Mouse (Mus musculus) splenic B cell, adult 2 months (primary cell): ENCODE results near the gene Retreg3.
A peak's percentile ranks its signal among the peaks of the same experiment; 100 is the strongest.
"Not testable (repeated sequence)": the region's sequence is repeated elsewhere in the genome, so short reads cannot be mapped to it uniquely, and the experiment has no call there.

Experiments used
- DNase-seq: peaks from one replicate; pipeline ENCODE4 v3.0.0-alpha.2; 2011; ENCODE audit warnings: low read depth, low spot score
- H3K27me3 ChIP-seq: 2 replicates; pipeline ENCODE4 v1.6.1; 2012; ENCODE audit warnings: mild to moderate bottlenecking, low read length, moderate library complexity, mixed read lengths; ENCODE audit not compliant: control insufficient read depth, poor library complexity, insufficient read depth, severe bottlenecking
- H3K36me3 ChIP-seq: 2 replicates; pipeline ENCODE4 v1.6.1; 2012; ENCODE audit warnings: mild to moderate bottlenecking, low read length, moderate library complexity, mixed read lengths; ENCODE audit not compliant: control insufficient read depth, poor library complexity, insufficient read depth, severe bottlenecking

The Retreg3 gene

GRCm38 (mm10) chr11:101119761-101120544 is at the start of gene Retreg3, which contains the start of gene Tubg1:
Gene Retreg3 (minus strand): TSS chr11:101119893.
Gene Tubg1 (plus strand): TSS chr11:101119938.
- no peaks in the 10 kb centered on the region for H3K27me3 ChIP-seq
- DNase-seq: peak; percentile 100
- no peaks in the 10 kb centered on the region for H3K36me3 ChIP-seq

- H3K27me3 ChIP-seq: peaks cover 4% of the 10 kb centered on the region
- DNase-seq: no peak
Observed at GRCm38 (mm10) chr11:101168301-101168980, 48.7 kb upstream of the Retreg3 start.

GRCm38 (mm10) chr11:101167963-101168300 is 48.2 kb upstream of the Retreg3 start:
- no peaks in the 10 kb centered on the region for H3K36me3 ChIP-seq
- DNase-seq: no peak
- H3K27me3 ChIP-seq: peaks cover 4% of the 10 kb centered on the region

More at GRCm38 (mm10) chr11:101168301-101168980, 48.7 kb upstream of the Retreg3 start:
- H3K36me3 ChIP-seq: no peaks in the 10 kb centered on the region

GRCm38 (mm10) chr11:101167211-101167962 is 47.7 kb upstream of the Retreg3 start:
- H3K36me3 ChIP-seq: no peaks in the 10 kb centered on the region
- peaks cover 4% of the 10 kb centered on the region for H3K27me3 ChIP-seq
- no peak for DNase-seq

GRCm38 (mm10) chr11:101166357-101166756 is 46.7 kb upstream of the Retreg3 start:
- Histone ChIP-seq H3K27me3 (peaks cover 4% of the 10 kb centered on the region), H3K36me3 (no peaks in the 10 kb centered on the region)
- no peak for DNase-seq

- H3K36me3 ChIP-seq: no peaks in the 10 kb centered on the region
- peak; percentile 30 for DNase-seq
- peaks cover 4% of the 10 kb centered on the region for H3K27me3 ChIP-seq
Observed at GRCm38 (mm10) chr11:101164677-101165580, 45.2 kb upstream of the Retreg3 start.

GRCm38 (mm10) chr11:101164351-101164665 is 44.6 kb upstream of the Retreg3 start:
- Histone ChIP-seq H3K36me3 (no peaks in the 10 kb centered on the region), H3K27me3 (peaks cover 4% of the 10 kb centered on the region)
- DNase-seq: no peak

GRCm38 (mm10) chr11:101163476-101164350 is 44.0 kb upstream of the Retreg3 start:
- no peaks in the 10 kb centered on the region for H3K36me3 ChIP-seq
- no peak for DNase-seq
- H3K27me3 ChIP-seq: peaks cover 2% of the 10 kb centered on the region

GRCm38 (mm10) chr11:101162772-101163171 is 43.1 kb upstream of the Retreg3 start:
- Histone ChIP-seq H3K27me3 (peaks cover 2% of the 10 kb centered on the region), H3K36me3 (no peaks in the 10 kb centered on the region)
- no peak for DNase-seq

GRCm38 (mm10) chr11:101162301-101162700 is 42.6 kb upstream of the Retreg3 start:
- no peak for DNase-seq
- H3K27me3 ChIP-seq: peaks cover 2% of the 10 kb centered on the region
- H3K36me3 ChIP-seq: no peaks in the 10 kb centered on the region

GRCm38 (mm10) chr11:101161551-101161950 is 41.9 kb upstream of the Retreg3 start:
- no peak for DNase-seq
- H3K36me3 ChIP-seq: no peaks in the 10 kb centered on the region
- peaks cover 2% of the 10 kb centered on the region for H3K27me3 ChIP-seq

GRCm38 (mm10) chr11:101160981-101161505 is 41.4 kb upstream of the Retreg3 start:
- H3K36me3 ChIP-seq, DNase-seq, H3K27me3 ChIP-seq: not testable (repeated sequence)

GRCm38 (mm10) chr11:101160151-101160550 is 40.5 kb upstream of the Retreg3 start:
- H3K36me3 ChIP-seq, DNase-seq, H3K27me3 ChIP-seq: not testable (repeated sequence)
